Mouse (Mus musculus) small intestine, adult 2 months (tissue): ENCODE results near the gene Slpi. TPM values are rescaled to one million over a fixed set of nuclear protein-coding genes. Genes with fewer than 3 reads are reported as not detected.
"Not testable (repeated sequence)": the region's sequence is repeated elsewhere in the genome, so short reads cannot be mapped to it uniquely, and the experiment has no call there.

ENCODE experiments used
- H3K27ac ChIP-seq: fragments of 200-500 bp; 2 replicates; pipeline ENCODE4 v1.5.1; 2012; ENCODE audit warnings: low read depth, low read length, control low read depth, inconsistent platforms; ENCODE audit not compliant: insufficient read depth
- H3K27me3 ChIP-seq: fragments of 200-500 bp; 2 replicates; pipeline ENCODE4 v1.6.1; 2012; ENCODE audit warnings: mild to moderate bottlenecking, moderate library complexity, low read length, inconsistent platforms; ENCODE audit not compliant: control insufficient read depth, insufficient read depth
- H3K36me3 ChIP-seq: fragments of 200-500 bp; 2 replicates; pipeline ENCODE4 v1.6.1; 2012; ENCODE audit warnings: mild to moderate bottlenecking, low read length, control low read depth, inconsistent platforms; ENCODE audit not compliant: control insufficient read depth, insufficient read depth
- H3K4me1 ChIP-seq: fragments of 200-500 bp; 2 replicates; pipeline ENCODE4 v1.6.1; 2012; ENCODE audit warnings: low read length, inconsistent platforms, mixed read lengths; ENCODE audit not compliant: control insufficient read depth, insufficient read depth, insufficient read length
- H3K4me3 ChIP-seq: fragments of 200-500 bp; 2 replicates; pipeline ENCODE4 v1.5.1; 2012; ENCODE audit warnings: low read depth, mild to moderate bottlenecking, control low read depth, inconsistent platforms, low read length, moderate library complexity
- CTCF ChIP-seq: fragments of 200-500 bp; IDR thresholded peaks from 2 replicates; pipeline ENCODE4 v1.5.1; 2012; ENCODE audit warnings: low read depth, mild to moderate bottlenecking, control low read depth, inconsistent platforms, low read length, moderate library complexity, mixed read lengths; ENCODE audit not compliant: insufficient replicate concordance, insufficient read length; ENCODE audit errors: extremely low read depth
- POLR2A ChIP-seq: fragments of 200-500 bp; IDR thresholded peaks from 2 replicates; pipeline ENCODE4 v1.6.1; 2012; ENCODE audit warnings: low read depth, mild to moderate bottlenecking, control low read depth, inconsistent platforms, low read length, moderate library complexity
- WGBS: fragments of 180-500 bp; shearing (Covaris S2); methylation state at CpG from one replicate; pipeline ENCODE4 v1.1.7; 2018; 5-methylcytosine and 5-hydroxymethylcytosine counted together
- polyA plus RNA-seq: library from polyadenylated mRNA; depleted of rRNA; stranded (reverse); fragments of >200 nt; gene quantifications from 2 replicates; pipeline ENCODE4 v1.2.3, GENCODE M21; 2012; rRNA removed

The Slpi gene
- polyA plus RNA-seq, 1 experiment: 16.0 TPM

- Histone ChIP-seq H3K27ac (no peak overlapping the region), H3K4me1 (no peaks in the 10 kb centered on the region), H3K27me3 (no peaks in the 10 kb centered on the region), H3K4me3 (no peak overlapping the region), H3K36me3 (no peaks in the 10 kb centered on the region)
- 68% methylated on average over 6 of the region's 6 CpGs for WGBS
- TF ChIP-seq POLR2A: no peak
- TF ChIP-seq CTCF: no peak
These were observed 67.9 kb downstream of the Slpi start for GRCm38 (mm10) chr2:164320983-164321382.

DNA sequence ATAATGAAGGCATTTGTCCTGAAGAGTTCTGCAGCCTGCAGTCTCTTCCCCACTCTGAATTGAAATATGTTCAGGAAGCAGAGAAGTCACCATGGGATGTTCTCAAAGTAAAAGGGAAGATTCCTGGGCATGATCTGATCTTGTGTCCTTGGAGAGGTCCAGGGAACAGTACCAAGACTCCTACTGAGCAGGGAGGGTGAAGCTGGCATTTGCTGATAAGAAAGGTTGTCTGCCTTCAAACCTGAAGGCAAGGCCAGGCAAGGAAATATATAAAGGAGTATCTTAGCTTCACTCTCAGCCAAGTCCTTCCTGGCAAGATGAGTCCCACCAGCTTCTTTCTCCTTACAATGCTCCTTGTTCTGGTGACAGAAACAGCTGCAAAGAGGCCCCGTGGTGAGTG, 72.4 kb downstream of the Slpi start, which contains the start of gene Svs6:
Gene Svs6 (plus strand): TSS at position 301 of the 400 bp plus-strand sequence.
- not testable (repeated sequence) for H3K4me1 ChIP-seq, H3K27me3 ChIP-seq, H3K36me3 ChIP-seq, H3K4me3 ChIP-seq, H3K27ac ChIP-seq
- 78% methylated on average over 1 of the region's 1 CpGs for WGBS

- H3K36me3 ChIP-seq, H3K4me1 ChIP-seq, H3K4me3 ChIP-seq, H3K27me3 ChIP-seq, H3K27ac ChIP-seq: not testable (repeated sequence)
These were observed 73.4 kb downstream of the Slpi start for GRCm38 (mm10) chr2:164315460-164315859.

- no peak overlapping the region for H3K27ac ChIP-seq
- no peak overlapping the region for H3K4me3 ChIP-seq
- TF ChIP-seq POLR2A (no peak), CTCF (no peak)
- H3K4me1 ChIP-seq: no peaks in the 10 kb centered on the region
- no peaks in the 10 kb centered on the region for H3K36me3 ChIP-seq
- H3K27me3 ChIP-seq: no peaks in the 10 kb centered on the region
- 74% methylated on average over 5 of the region's 5 CpGs for WGBS
These were observed 76.3 kb downstream of the Slpi start for GRCm38 (mm10) chr2:164312599-164312998.

Other genes with a start within 250 kb of the Slpi start
- gene Kcns1, start 218.0 kb downstream of the Slpi start, polyA plus RNA-seq: 0.06 and 0.25 TPM in 2 replicates
- 0.24 TPM in 1 of 2 replicates, not detected in the other for gene Wfdc5, start 206.4 kb downstream of the Slpi start, polyA plus RNA-seq
- gene Wfdc12, start 198.5 kb downstream of the Slpi start, polyA plus RNA-seq: not detected in 2 replicates
- gene Wfdc15a, start 189.0 kb downstream of the Slpi start, polyA plus RNA-seq: not detected in 2 replicates
- gene Wfdc15b, start 167.4 kb downstream of the Slpi start, polyA plus RNA-seq: 1.2 TPM in 1 of 2 replicates, not detected in the other
- gene Svs2, start 150.6 kb downstream of the Slpi start, polyA plus RNA-seq: not detected in 2 replicates
- gene Svs3b, start 132.5 kb downstream of the Slpi start, polyA plus RNA-seq: not detected in 2 replicates
- gene Svs4, start 110.6 kb downstream of the Slpi start, polyA plus RNA-seq: not detected in 2 replicates
- not detected in 2 replicates for gene Svs3a, start 99.8 kb downstream of the Slpi start, polyA plus RNA-seq
- gene Svs6, start 72.3 kb downstream of the Slpi start, polyA plus RNA-seq: not detected in 2 replicates
- gene Svs5, start 56.4 kb downstream of the Slpi start, polyA plus RNA-seq: not detected in 2 replicates
- 0.19 and 127 TPM in 2 replicates for gene Rbpjl, start 14.0 kb upstream of the Slpi start, polyA plus RNA-seq
- 0.49 and 2.7 TPM in 2 replicates for gene Matn4, start 16.1 kb upstream of the Slpi start, polyA plus RNA-seq
- 21.3 and 52.2 TPM in 2 replicates for gene Sdc4, start 54.8 kb upstream of the Slpi start, polyA plus RNA-seq
- gene Sys1, start 67.9 kb upstream of the Slpi start, polyA plus RNA-seq: 187 and 276 TPM in 2 replicates
- 35.0 and 79.8 TPM in 2 replicates for gene Gm20458, start 71.9 kb upstream of the Slpi start, polyA plus RNA-seq
- gene Trp53tg5, start 84.6 kb upstream of the Slpi start, polyA plus RNA-seq: not detected in 2 replicates
- gene Dbndd2, start 97.0 kb upstream of the Slpi start, polyA plus RNA-seq: 38.4 and 61.6 TPM in 2 replicates
- 117 and 171 TPM in 2 replicates for gene Pigt, start 108.4 kb upstream of the Slpi start, polyA plus RNA-seq
- 3.2 and 40.1 TPM in 2 replicates for gene Wfdc2, start 173.3 kb upstream of the Slpi start, polyA plus RNA-seq
- gene Spint3, start 184.4 kb upstream of the Slpi start, polyA plus RNA-seq: not detected in 2 replicates
- not detected in 2 replicates for gene Wfdc6a, start 196.4 kb upstream of the Slpi start, polyA plus RNA-seq
- not detected in 2 replicates for gene Eppin, start 204.5 kb upstream of the Slpi start, polyA plus RNA-seq
- not detected in 2 replicates for gene Wfdc6b, start 224.4 kb upstream of the Slpi start, polyA plus RNA-seq
- 0.05 TPM in 1 of 2 replicates, not detected in the other for gene Wfdc8, start 224.5 kb upstream of the Slpi start, polyA plus RNA-seq
- not detected in 2 replicates for gene Wfdc16, start 249.7 kb upstream of the Slpi start, polyA plus RNA-seq